Mouse (Mus musculus): ENCODE measurements around the gene Pbx3. TPM values are rescaled to one million over a fixed set of nuclear protein-coding genes. Genes with fewer than 3 reads are reported as not detected.

Pbx3 gene
- polyA plus RNA-seq, 1 experiment from 2014 or later, result 91.8 TPM

GRCm38 (mm10) chr2:34249141-34249960 lies 123.6 kb downstream of the Pbx3 start:
- Histone ChIP-seq H3K9me3 (ENCODE audit: control insufficient read depth, low read length) (no peaks in the 10 kb centered on the region), H3K4me1 (ENCODE audit: control insufficient read depth, insufficient read depth, low read depth, low read length) (peaks cover 14% of the 10 kb centered on the region), H3K4me3 (ENCODE audit: low read length) (peak overlapping the region; percentile 41), H3K27me3 (replicated peaks; ENCODE audit: control insufficient read depth, insufficient read depth, low read length) (no peaks in the 10 kb centered on the region), H3K36me3 (ENCODE audit: control insufficient read depth, insufficient read depth, low read length) (no peaks in the 10 kb centered on the region), H3K9ac (ENCODE audit: low read depth, low read length) (peak overlapping the region; percentile 73), H3K4me2 (ENCODE audit: low read length) (peak overlapping the region; percentile 59), H3K27ac (ENCODE audit: low read depth, low read length) (peak overlapping the region; percentile 87)
- peak; percentile 88 for ATAC-seq
- WGBS, result under 1% methylated on average over 15 of the region's 15 CpGs

GRCm38 (mm10) chr2:34240885-34241284 lies 132.1 kb downstream of the Pbx3 start:
- Histone ChIP-seq H3K27me3 (replicated peaks; ENCODE audit: control insufficient read depth, insufficient read depth, low read length) (no peaks in the 10 kb centered on the region), H3K27ac (ENCODE audit: low read depth, low read length) (no peak overlapping the region), H3K4me2 (ENCODE audit: low read length) (no peak overlapping the region), H3K9ac (ENCODE audit: low read depth, low read length) (no peak overlapping the region), H3K9me3 (ENCODE audit: control insufficient read depth, low read length) (no peaks in the 10 kb centered on the region), H3K36me3 (ENCODE audit: control insufficient read depth, insufficient read depth, low read length) (no peaks in the 10 kb centered on the region), H3K4me1 (ENCODE audit: control insufficient read depth, insufficient read depth, low read depth, low read length) (peaks cover 5% of the 10 kb centered on the region; the same call in 1 of the 2 replicates), H3K4me3 (ENCODE audit: low read length) (no peak overlapping the region)
- no peak for ATAC-seq

GRCm38 (mm10) chr2:34239315-34239858 lies 133.6 kb downstream of the Pbx3 start:
- 47% methylated on average over 4 of the region's 4 CpGs for WGBS
- peaks cover 8% of the 10 kb centered on the region; the same call in 1 of the 2 replicates for H3K4me1 ChIP-seq (ENCODE audit: control insufficient read depth, insufficient read depth, low read depth, low read length)
- 0 out of 2 replicates have a peak overlapping the region, but pooled peaks have one; percentile 59 for H3K27ac ChIP-seq (ENCODE audit: low read depth, low read length)
- ATAC-seq, result no peak
- H3K4me2 ChIP-seq (ENCODE audit: low read length), result no peak overlapping the region
- H3K9me3 ChIP-seq (ENCODE audit: control insufficient read depth, low read length), result no peaks in the 10 kb centered on the region
- no peak overlapping the region for H3K9ac ChIP-seq (ENCODE audit: low read depth, low read length)
- no peak overlapping the region for H3K4me3 ChIP-seq (ENCODE audit: low read length)
- no peaks in the 10 kb centered on the region for H3K27me3 ChIP-seq (replicated peaks; ENCODE audit: control insufficient read depth, insufficient read depth, low read length)
- no peaks in the 10 kb centered on the region for H3K36me3 ChIP-seq (ENCODE audit: control insufficient read depth, insufficient read depth, low read length)

- Histone ChIP-seq H3K36me3 (ENCODE audit: control insufficient read depth, insufficient read depth, low read length) (no peaks in the 10 kb centered on the region), H3K27ac (ENCODE audit: low read depth, low read length) (peak overlapping the region; percentile 21), H3K9ac (ENCODE audit: low read depth, low read length) (no peak overlapping the region), H3K4me3 (ENCODE audit: low read length) (no peak overlapping the region), H3K27me3 (replicated peaks; ENCODE audit: control insufficient read depth, insufficient read depth, low read length) (no peaks in the 10 kb centered on the region), H3K9me3 (ENCODE audit: control insufficient read depth, low read length) (no peaks in the 10 kb centered on the region), H3K4me1 (ENCODE audit: control insufficient read depth, insufficient read depth, low read depth, low read length) (peaks cover 20% of the 10 kb centered on the region), H3K4me2 (ENCODE audit: low read length) (peak overlapping the region; percentile 2; the same call in 1 of the 2 replicates)
- 48% methylated on average over 8 of the region's 8 CpGs for WGBS
- no peak for ATAC-seq
Measured at GRCm38 (mm10) chr2:34235467-34236075, 137.4 kb downstream of the Pbx3 start.

DNA sequence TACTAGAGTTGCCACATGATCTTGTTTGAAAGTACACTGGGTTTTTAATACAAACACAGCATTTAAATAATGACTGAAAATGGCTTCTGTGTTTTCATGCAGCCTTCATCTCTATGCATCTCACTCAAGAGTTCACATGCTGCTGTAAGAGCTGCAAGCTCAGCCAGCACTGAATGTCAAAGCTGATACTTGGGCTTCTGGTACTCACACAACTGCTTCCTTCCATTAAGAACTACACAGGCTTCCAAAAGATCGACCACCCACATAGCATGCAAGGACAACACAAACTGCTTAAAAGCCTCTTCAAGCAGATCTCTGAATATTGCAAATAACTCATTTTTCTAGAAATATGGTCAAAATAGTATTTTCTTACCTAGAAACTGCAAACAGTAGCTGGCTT lies 138.7 kb downstream of the Pbx3 start:
- H3K4me1 ChIP-seq (ENCODE audit: control insufficient read depth, insufficient read depth, low read depth, low read length), result peaks cover 32% of the 10 kb centered on the region
- no peak for ATAC-seq
- 64% methylated on average over 1 of the region's 1 CpGs for WGBS
- H3K9ac ChIP-seq (ENCODE audit: low read depth, low read length), result no peak overlapping the region
- H3K4me2 ChIP-seq (ENCODE audit: low read length), result no peak overlapping the region
- no peak overlapping the region for H3K4me3 ChIP-seq (ENCODE audit: low read length)
- no peaks in the 10 kb centered on the region for H3K27me3 ChIP-seq (replicated peaks; ENCODE audit: control insufficient read depth, insufficient read depth, low read length)
- no peaks in the 10 kb centered on the region for H3K9me3 ChIP-seq (ENCODE audit: control insufficient read depth, low read length)
- H3K36me3 ChIP-seq (ENCODE audit: control insufficient read depth, insufficient read depth, low read length), result no peaks in the 10 kb centered on the region
- no peak overlapping the region for H3K27ac ChIP-seq (ENCODE audit: low read depth, low read length)

- no peak overlapping the region for H3K4me2 ChIP-seq (ENCODE audit: low read length)
- peaks cover 37% of the 10 kb centered on the region for H3K4me1 ChIP-seq (ENCODE audit: control insufficient read depth, insufficient read depth, low read depth, low read length)
- H3K27ac ChIP-seq (ENCODE audit: low read depth, low read length), result no peak overlapping the region
- H3K27me3 ChIP-seq (replicated peaks; ENCODE audit: control insufficient read depth, insufficient read depth, low read length), result no peaks in the 10 kb centered on the region
- H3K9ac ChIP-seq (ENCODE audit: low read depth, low read length), result no peak overlapping the region
- WGBS, result 55% methylated on average over 5 of the region's 5 CpGs
- no peak for ATAC-seq
- H3K36me3 ChIP-seq (ENCODE audit: control insufficient read depth, insufficient read depth, low read length), result no peaks in the 10 kb centered on the region
- no peaks in the 10 kb centered on the region for H3K9me3 ChIP-seq (ENCODE audit: control insufficient read depth, low read length)
- no peak overlapping the region for H3K4me3 ChIP-seq (ENCODE audit: low read length)
Measured at GRCm38 (mm10) chr2:34233271-34233670, 139.7 kb downstream of the Pbx3 start.

DNA sequence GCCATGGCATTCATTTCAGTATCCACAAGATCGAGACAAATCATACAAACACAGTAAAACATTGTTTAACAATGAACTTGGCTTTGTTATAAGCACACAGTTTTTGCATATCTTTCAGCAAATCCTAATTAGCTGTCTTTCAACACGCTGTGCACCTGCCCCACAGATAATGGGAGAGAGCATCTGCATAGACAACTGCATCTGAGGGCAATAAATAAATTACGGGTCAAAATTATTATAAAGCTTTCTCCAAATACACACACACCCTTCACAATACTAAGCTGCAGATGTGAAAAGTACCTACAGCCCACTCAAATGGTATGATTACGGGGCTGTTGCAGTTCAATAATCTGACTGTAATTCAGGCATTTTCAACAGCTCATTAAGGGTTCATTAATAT lies 145.3 kb downstream of the Pbx3 start:
- WGBS, result 36% methylated on average over 4 of the region's 4 CpGs
- H3K27ac ChIP-seq (ENCODE audit: low read depth, low read length), result no peak overlapping the region
- no peak overlapping the region for H3K4me3 ChIP-seq (ENCODE audit: low read length)
- H3K9me3 ChIP-seq (ENCODE audit: control insufficient read depth, low read length), result no peaks in the 10 kb centered on the region
- H3K36me3 ChIP-seq (ENCODE audit: control insufficient read depth, insufficient read depth, low read length), result no peaks in the 10 kb centered on the region
- no peak overlapping the region for H3K4me2 ChIP-seq (ENCODE audit: low read length)
- H3K4me1 ChIP-seq (ENCODE audit: control insufficient read depth, insufficient read depth, low read depth, low read length), result peaks cover 37% of the 10 kb centered on the region
- H3K9ac ChIP-seq (ENCODE audit: low read depth, low read length), result no peak overlapping the region
- ATAC-seq, result no peak
- H3K27me3 ChIP-seq (replicated peaks; ENCODE audit: control insufficient read depth, insufficient read depth, low read length), result no peaks in the 10 kb centered on the region

DNA sequence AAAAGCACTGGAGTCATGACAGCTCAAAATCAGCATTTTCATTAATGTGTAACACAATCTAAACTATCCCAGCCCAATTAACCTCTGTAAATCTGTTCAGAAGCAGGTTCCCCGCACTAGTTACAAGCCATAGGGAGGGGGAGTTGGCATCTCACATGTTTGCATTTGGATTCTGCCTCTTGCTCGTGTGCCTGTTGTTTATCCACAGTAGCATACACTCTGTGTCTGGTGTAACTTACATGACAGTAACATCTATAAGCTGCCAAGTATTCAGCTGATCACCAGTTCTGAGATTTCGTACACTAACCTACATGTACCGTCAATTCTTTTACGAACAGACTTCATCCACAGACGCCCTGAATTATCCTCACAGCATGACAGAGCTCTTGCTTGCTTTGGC lies 147.5 kb downstream of the Pbx3 start:
- Histone ChIP-seq H3K4me1 (ENCODE audit: control insufficient read depth, insufficient read depth, low read depth, low read length) (peaks cover 26% of the 10 kb centered on the region), H3K9me3 (ENCODE audit: control insufficient read depth, low read length) (no peaks in the 10 kb centered on the region), H3K27ac (ENCODE audit: low read depth, low read length) (no peak overlapping the region), H3K9ac (ENCODE audit: low read depth, low read length) (no peak overlapping the region), H3K4me2 (ENCODE audit: low read length) (no peak overlapping the region; the same call in 1 of the 2 replicates), H3K36me3 (ENCODE audit: control insufficient read depth, insufficient read depth, low read length) (no peaks in the 10 kb centered on the region), H3K27me3 (replicated peaks; ENCODE audit: control insufficient read depth, insufficient read depth, low read length) (no peaks in the 10 kb centered on the region), H3K4me3 (ENCODE audit: low read length) (no peak overlapping the region)
- WGBS, result 34% methylated on average over 6 of the region's 6 CpGs
- ATAC-seq, result no peak

DNA sequence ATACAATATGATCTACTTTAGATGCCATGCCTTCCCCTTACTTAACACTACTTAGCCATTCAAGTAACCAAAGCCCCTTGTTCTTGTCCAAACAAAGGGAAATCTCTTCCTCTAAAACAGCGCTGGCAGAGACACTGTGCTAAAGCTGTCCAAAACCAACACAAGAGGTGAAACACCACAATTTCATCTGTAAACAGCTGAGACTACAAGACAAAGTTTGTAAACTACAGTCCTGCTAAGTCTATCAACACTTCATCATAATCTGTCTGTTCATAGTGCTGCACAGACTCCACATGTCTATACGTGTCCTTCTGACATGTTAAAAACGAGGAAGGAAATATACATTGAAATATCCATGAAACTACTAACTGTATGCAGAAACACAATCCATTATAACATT lies 151.5 kb downstream of the Pbx3 start:
- no peaks in the 10 kb centered on the region for H3K36me3 ChIP-seq (ENCODE audit: control insufficient read depth, insufficient read depth, low read length)
- 87% methylated on average over 3 of the region's 3 CpGs for WGBS
- H3K4me3 ChIP-seq (ENCODE audit: low read length), result no peak overlapping the region
- ATAC-seq, result no peak
- H3K27me3 ChIP-seq (replicated peaks; ENCODE audit: control insufficient read depth, insufficient read depth, low read length), result no peaks in the 10 kb centered on the region
- H3K9me3 ChIP-seq (ENCODE audit: control insufficient read depth, low read length), result no peaks in the 10 kb centered on the region
- no peak overlapping the region for H3K4me2 ChIP-seq (ENCODE audit: low read length)
- H3K4me1 ChIP-seq (ENCODE audit: control insufficient read depth, insufficient read depth, low read depth, low read length), result peaks cover 6% of the 10 kb centered on the region; the same call in 1 of the 2 replicates
- no peak overlapping the region for H3K9ac ChIP-seq (ENCODE audit: low read depth, low read length)
- no peak overlapping the region for H3K27ac ChIP-seq (ENCODE audit: low read depth, low read length)
